In the genomic region with DNA sequence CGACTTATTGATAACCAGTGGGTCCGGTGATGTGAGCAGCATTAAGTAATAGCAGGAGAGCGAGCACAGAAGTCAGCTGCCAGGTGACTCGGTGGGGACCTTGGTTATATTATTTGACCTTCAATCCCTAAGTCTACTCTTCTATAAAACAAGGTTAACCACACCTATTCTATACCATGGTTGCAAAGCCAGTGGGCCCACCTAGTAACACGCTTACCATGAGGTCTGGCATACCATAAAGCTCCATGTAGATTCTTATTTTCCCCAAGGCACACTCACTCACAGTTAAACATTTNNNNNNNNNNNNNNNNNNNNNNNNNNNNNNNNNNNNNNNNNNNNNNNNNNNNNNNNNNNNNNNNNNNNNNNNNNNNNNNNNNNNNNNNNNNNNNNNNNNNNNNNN, we compare ENCODE assay signal across 24 mouse cellular contexts.
DNase-seq lines count a peak whose midpoint lies in the region; ATAC-seq lines count a peak whose summit lies in the region.
"Had no signal": no experiment of that assay in that cellular context is flagged by ENCODE, and none has a peak within 500 bp of the region (broad histone marks: within the 10 kb centered on the region; RNA-seq: fewer than 3 reads in every experiment).

No protein-coding gene starts in this region.

- H3K27me3 ChIP-seq in intestine, embryonic 15.5 days (replicated peaks): no peaks in the 10 kb centered on the region
- no peaks in the 10 kb centered on the region for H3K27me3 ChIP-seq in intestine, embryonic 16.5 days (replicated peaks; ENCODE audit: control insufficient read depth, insufficient read depth, low read length)
- no peaks in the 10 kb centered on the region for H3K27me3 ChIP-seq in kidney, embryonic 16.5 days (ENCODE audit: insufficient read depth, low read length)
- no peaks in the 10 kb centered on the region for H3K27me3 ChIP-seq in hindbrain, embryonic 12.5 days
- H3K27me3 ChIP-seq: forebrain, embryonic 13.5 days; heart, embryonic 13.5 days; hindbrain, embryonic 15.5 days had no signal

- no peak overlapping the region for H3K4me3 ChIP-seq in intestine, embryonic 15.5 days (replicated peaks)
- no peak overlapping the region for H3K4me3 ChIP-seq in intestine, embryonic 16.5 days (ENCODE audit: low read length)
- H3K4me3 ChIP-seq in kidney, embryonic 16.5 days (ENCODE audit: low read length): no peak overlapping the region
- H3K4me3 ChIP-seq in hindbrain, embryonic 12.5 days: no peak overlapping the region
- H3K4me3 ChIP-seq: forebrain, embryonic 10.5 days; forebrain, embryonic 13.5 days; heart, embryonic 10.5 days; heart, embryonic 13.5 days; hindbrain, embryonic 15.5 days had no signal

- no peaks in the 10 kb centered on the region for H3K9me3 ChIP-seq in intestine, embryonic 15.5 days
- no peaks in the 10 kb centered on the region for H3K9me3 ChIP-seq in intestine, embryonic 16.5 days (ENCODE audit: control insufficient read depth, low read length)
- no peaks in the 10 kb centered on the region; the same call in 1 of the 2 replicates for H3K9me3 ChIP-seq in kidney, embryonic 16.5 days (ENCODE audit: low read length)
- H3K9me3 ChIP-seq in hindbrain, embryonic 12.5 days (replicated peaks): no peaks in the 10 kb centered on the region
- H3K9me3 ChIP-seq: forebrain, embryonic 10.5 days; forebrain, embryonic 13.5 days; heart, embryonic 10.5 days; heart, embryonic 13.5 days; hindbrain, embryonic 15.5 days had no signal

- H3K9ac ChIP-seq in intestine, embryonic 15.5 days: no peak overlapping the region
- no peak overlapping the region for H3K9ac ChIP-seq in intestine, embryonic 16.5 days (ENCODE audit: low read depth, low read length)
- no peak overlapping the region for H3K9ac ChIP-seq in kidney, embryonic 16.5 days (replicated peaks; ENCODE audit: low read length)
- no peak overlapping the region for H3K9ac ChIP-seq in hindbrain, embryonic 12.5 days
- H3K9ac ChIP-seq: forebrain, embryonic 13.5 days; heart, embryonic 13.5 days; hindbrain, embryonic 15.5 days had no signal

- DNase-seq in kidney, adult 18-20 months: peak; percentile 38
- DNase-seq in kidney, postnatal 25 days: no peak
- no peak for DNase-seq in gastrocnemius, adult 8-10 months (ENCODE audit: low spot score in 2 of 2)
- no peak for DNase-seq in thymus, postnatal 36 days
- DNase-seq: adrenal gland, adult 8-10 months; adrenal gland, postnatal 36 days; cerebellum, adult 18-20 months; cerebellum, adult 9-10 months; cerebellum, postnatal 14 days; gastrocnemius, postnatal 14 days; heart, adult 18-20 months; heart, postnatal 14 days; heart, postnatal 4 days had no signal

- peak; percentile 77 for ATAC-seq in intestine, embryonic 15.5 days
- ATAC-seq in intestine, embryonic 16.5 days: peak; percentile 65
- peak; percentile 78 for ATAC-seq in kidney, embryonic 16.5 days (ENCODE audit: low FRiP score, low TSS enrichment)
- no peak for ATAC-seq in hindbrain, embryonic 12.5 days (ENCODE audit: low FRiP score)
- ATAC-seq: CD4-positive, CD25-positive, alpha-beta regulatory T cell, adult 4 months; forebrain, embryonic 13.5 days; forebrain, embryonic 16.5 days had no signal

- H3K4me2 ChIP-seq in intestine, embryonic 15.5 days (replicated peaks): no peak overlapping the region
- H3K4me2 ChIP-seq in intestine, embryonic 16.5 days (ENCODE audit: low read depth, low read length): no peak overlapping the region
- H3K4me2 ChIP-seq in kidney, embryonic 16.5 days (replicated peaks; ENCODE audit: low read depth, low read length): no peak overlapping the region
- H3K4me2 ChIP-seq in hindbrain, embryonic 12.5 days (replicated peaks): no peak overlapping the region
- H3K4me2 ChIP-seq: forebrain, embryonic 13.5 days; heart, embryonic 13.5 days; hindbrain, embryonic 15.5 days had no signal

- no peaks in the 10 kb centered on the region for H3K36me3 ChIP-seq in intestine, embryonic 15.5 days
- H3K36me3 ChIP-seq in intestine, embryonic 16.5 days (ENCODE audit: control insufficient read depth, insufficient read depth, low read length): no peaks in the 10 kb centered on the region
- no peaks in the 10 kb centered on the region for H3K36me3 ChIP-seq in kidney, embryonic 16.5 days (ENCODE audit: insufficient read depth, low read length)
- no peaks in the 10 kb centered on the region for H3K36me3 ChIP-seq in hindbrain, embryonic 12.5 days
- H3K36me3 ChIP-seq: forebrain, embryonic 10.5 days; heart, embryonic 10.5 days; heart, embryonic 13.5 days; hindbrain, embryonic 15.5 days had no signal

- H3K4me1 ChIP-seq in intestine, embryonic 15.5 days (replicated peaks): no peaks in the 10 kb centered on the region
- H3K4me1 ChIP-seq in intestine, embryonic 16.5 days (ENCODE audit: control insufficient read depth, insufficient read depth, low read length): peaks cover 5% of the 10 kb centered on the region; the same call in 1 of the 2 replicates
- H3K4me1 ChIP-seq in kidney, embryonic 16.5 days (ENCODE audit: insufficient read depth, low read length): peaks cover 6% of the 10 kb centered on the region; the same call in 1 of the 2 replicates
- no peaks in the 10 kb centered on the region for H3K4me1 ChIP-seq in hindbrain, embryonic 12.5 days
- H3K4me1 ChIP-seq: forebrain, embryonic 10.5 days; forebrain, embryonic 13.5 days; hindbrain, embryonic 15.5 days had no signal

- no peak overlapping the region for H3K27ac ChIP-seq in intestine, embryonic 15.5 days
- H3K27ac ChIP-seq in intestine, embryonic 16.5 days (ENCODE audit: low read length): no peak overlapping the region
- peak overlapping the region; percentile 59 for H3K27ac ChIP-seq in kidney, embryonic 16.5 days (ENCODE audit: low read length)
- no peak overlapping the region for H3K27ac ChIP-seq in hindbrain, embryonic 12.5 days
- H3K27ac ChIP-seq: forebrain, embryonic 10.5 days; forebrain, embryonic 13.5 days; heart, embryonic 10.5 days; heart, embryonic 13.5 days; hindbrain, embryonic 15.5 days had no signal

- WGBS in intestine, embryonic 15.5 days: 75% methylated on average over 5 of the region's 5 CpGs
- WGBS in intestine, embryonic 16.5 days: 62% methylated on average over 5 of the region's 5 CpGs
- 78% methylated on average over 5 of the region's 5 CpGs for WGBS in kidney, embryonic 16.5 days
- WGBS in hindbrain, embryonic 12.5 days: 94% methylated on average over 5 of the region's 5 CpGs
